Mouse (Mus musculus): Measurements from ENCODE around the gene Scg2. TPM values are rescaled to one million over a fixed set of nuclear protein-coding genes. Genes with fewer than 3 reads are reported as not detected.
A peak's percentile ranks its signal among the peaks of the same experiment; 100 is the strongest.

Scg2 gene
- not detected for total RNA-seq (2021)
- long read RNA-seq, experiment 1, result 0 reads
- long read RNA-seq, experiment 2, result 0 reads

DNA sequence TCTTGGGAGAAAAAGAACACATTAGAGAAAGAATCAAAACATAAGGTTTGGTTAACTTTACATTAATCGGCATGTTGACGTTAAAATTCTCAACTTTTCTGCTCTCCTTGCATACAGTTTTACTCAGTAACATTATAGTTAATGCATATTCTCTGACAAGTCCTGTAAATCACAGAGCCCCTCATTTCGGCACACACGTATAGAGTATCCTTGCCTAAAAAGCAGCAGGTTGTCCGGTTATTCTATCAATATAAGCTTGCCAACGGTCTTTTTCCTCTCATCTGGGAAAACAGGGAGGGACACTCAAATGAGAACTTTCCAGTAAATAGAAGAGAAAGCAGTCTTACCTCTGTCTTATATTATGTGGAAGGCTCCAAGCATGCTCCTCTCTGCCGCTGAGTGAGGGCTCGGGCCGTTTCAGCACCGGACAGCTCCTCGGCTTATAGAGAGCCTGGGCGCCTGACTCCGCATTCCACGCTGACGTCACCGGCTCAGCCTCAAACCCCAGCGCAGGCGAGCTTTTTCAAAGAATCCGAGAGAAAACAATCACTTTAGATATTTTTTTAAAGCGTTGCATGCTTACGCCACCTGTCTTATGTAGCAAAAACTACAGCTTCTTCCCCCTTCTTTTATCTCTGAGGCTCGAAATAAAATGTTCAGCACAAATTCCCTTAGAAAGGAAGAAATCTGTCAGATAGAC, at the start of gene Scg2:
TSS of gene Scg2 (minus strand) at position 512 of the 700 bp plus-strand sequence.
- DNase-seq (ENCODE audit: low spot score), result peak; percentile 16

DNA sequence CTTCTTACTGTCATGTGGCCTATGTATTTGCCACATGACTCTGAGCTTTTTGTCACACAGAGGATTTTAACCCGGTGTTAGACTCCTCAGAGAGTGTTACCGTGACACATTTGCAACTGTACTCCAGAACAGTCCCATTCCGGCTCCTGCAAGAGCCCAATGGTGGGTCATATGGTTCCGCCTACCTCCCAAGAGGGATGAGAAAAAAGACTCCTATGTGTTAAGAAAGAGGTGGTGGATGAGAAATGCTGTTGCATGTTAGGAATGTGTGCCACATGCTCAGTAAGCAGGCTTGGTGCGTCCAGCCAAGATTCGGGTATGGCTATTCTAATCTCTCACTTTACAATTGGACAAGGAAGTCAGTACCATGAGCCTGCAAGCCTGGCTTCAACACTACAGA, 45.6 kb upstream of the Scg2 start:
- DNase-seq (ENCODE audit: low spot score), result no peak

DNA sequence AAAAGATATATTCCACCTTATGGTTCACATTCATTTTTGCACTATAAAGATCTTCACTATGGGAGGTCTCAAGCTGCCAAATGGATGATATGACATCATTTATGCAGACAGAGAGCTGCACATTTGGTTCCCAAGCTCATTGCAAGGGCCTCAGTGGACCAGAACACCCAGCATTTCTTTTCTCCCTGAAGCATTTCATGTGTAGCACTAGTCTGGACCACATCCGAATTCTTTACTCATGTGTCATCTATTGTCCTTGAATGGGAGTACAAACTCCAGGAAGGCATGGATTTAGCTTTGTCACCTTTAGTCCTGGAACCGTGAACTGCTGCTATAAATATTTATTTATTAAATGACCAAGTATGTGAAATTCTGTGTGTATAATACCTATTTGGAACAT, 30.9 kb upstream of the Scg2 start:
- DNase-seq (ENCODE audit: low spot score), result no peak

DNA sequence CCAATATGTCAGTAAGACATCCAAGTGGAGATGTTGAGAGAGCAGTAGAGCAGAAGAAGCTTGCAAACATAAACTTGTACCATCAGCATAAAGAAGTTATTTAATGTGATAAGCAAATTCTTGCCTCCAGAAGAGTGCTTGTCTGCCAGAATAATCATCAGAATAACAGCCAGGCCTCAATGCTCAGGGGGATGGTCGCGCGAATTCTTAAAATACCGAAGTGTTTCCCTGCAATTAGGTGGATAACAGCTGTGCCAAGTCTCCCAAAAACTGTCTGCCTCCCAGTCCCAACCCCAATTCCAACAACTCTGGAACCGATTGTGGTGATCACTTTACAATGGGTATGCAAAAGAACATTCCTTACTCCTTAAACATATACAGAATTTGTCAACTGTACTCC, 30.0 kb upstream of the Scg2 start:
- no peak for DNase-seq (ENCODE audit: low spot score)

DNA sequence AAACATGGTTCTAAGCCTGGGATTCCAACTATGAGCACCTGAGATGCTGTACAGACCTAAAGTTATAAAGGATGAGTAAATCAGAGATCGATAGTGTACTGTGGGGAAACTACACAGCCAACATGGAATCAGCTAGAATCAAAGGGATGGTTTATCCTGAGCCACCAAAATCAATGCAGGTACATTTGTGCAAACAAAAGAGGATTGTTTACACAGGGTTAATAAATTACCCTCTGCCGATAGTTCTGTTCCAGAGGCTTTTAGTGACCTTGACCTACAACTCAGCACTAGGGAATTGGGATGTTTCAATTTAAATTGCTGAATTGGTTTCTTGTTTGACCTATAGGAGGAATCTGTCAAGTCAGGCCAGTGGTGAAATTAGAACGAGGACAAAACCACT, 26.7 kb upstream of the Scg2 start:
- DNase-seq (ENCODE audit: low spot score), result no peak

DNA sequence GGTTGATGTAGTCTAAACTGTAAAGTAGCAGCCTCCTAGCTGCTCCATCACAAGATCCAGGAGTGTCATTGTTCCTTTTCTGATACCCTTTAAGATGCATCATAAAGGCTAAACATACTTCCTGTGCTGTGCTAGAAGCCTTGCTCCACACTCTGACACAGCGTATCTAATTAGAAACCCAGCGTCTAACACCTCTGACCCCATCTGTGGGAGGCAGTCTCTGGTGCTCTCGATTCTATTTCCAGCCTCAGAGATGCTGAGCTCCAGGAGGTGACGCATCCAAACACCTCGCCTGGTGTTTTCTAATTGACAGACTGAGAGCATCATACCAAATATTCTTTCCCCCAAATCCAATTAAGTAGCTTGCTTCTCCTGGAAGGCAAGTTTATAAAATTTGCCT, 18.6 kb upstream of the Scg2 start:
- DNase-seq (ENCODE audit: low spot score), result no peak

DNA sequence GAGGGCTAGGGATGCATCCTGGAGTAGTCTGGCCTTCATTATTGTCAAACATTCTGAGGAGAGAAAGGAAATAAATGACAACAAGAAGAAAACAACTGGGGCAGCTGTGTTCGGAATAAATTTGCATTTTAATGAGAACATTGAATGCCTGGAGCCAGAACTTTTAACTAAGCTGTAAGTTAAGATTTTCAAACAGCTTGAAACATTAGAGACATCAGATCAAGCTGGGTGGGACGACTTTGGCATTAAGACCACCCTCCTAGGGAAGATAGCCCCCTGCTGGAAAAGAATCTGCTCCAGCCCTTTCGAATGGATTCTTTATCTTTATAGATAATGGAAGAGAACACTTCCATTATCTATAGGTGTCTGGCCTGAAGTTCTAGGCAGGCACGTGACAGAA, 14.2 kb upstream of the Scg2 start:
- DNase-seq (ENCODE audit: low spot score), result no peak

DNA sequence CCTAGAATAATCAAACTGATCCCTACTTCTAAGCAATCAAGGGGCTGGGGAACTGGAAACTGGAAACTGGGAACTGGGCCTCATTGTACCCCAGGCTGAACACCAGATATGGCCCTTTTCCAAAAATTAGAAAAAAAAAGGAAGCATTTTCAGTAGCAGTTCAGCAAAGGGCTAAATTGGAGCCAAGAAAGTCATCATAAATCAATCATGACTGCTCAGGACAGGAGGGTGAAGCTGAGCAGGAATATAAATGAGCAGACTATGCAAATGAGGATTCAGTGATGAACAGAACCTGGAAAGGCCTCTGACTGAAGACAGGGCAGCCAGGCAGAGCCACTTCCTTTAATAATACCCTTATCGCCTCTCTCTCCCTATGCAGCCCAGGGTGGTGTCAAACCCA, 12.4 kb upstream of the Scg2 start:
- DNase-seq (ENCODE audit: low spot score), result no peak

DNA sequence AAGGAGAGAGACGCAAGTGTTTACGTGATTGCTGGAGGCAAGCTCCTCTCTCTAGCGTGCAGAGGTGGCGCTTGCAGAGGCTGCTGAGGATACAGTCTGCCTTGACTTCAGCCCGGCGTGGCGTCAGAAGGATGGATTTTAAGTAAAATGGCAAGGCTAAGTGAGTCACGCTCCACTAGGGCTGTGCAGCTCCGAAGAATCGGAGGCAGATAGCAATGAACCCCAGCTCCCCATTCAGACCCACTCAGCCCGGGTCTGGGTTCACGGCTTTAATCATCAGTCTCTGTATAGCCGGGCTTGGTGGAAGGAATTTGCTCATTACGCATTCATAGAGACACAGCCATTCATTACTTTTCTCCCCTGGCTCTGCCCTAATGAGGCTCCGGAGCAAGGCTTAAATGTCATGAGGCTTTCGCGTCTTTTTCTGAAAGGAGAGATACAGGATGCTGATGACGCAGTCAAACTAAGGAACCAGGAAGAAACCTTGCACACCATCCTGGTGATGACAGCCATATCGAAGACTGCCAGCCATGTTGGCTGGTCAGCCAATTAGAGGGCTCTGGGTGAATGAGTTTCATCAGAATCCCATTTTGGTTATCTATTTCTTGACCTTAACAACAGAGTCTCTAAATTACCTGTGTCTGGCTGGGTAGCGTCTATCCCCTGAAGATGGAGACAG, 10.6 kb upstream of the Scg2 start:
- DNase-seq (ENCODE audit: low spot score), result no peak

DNA sequence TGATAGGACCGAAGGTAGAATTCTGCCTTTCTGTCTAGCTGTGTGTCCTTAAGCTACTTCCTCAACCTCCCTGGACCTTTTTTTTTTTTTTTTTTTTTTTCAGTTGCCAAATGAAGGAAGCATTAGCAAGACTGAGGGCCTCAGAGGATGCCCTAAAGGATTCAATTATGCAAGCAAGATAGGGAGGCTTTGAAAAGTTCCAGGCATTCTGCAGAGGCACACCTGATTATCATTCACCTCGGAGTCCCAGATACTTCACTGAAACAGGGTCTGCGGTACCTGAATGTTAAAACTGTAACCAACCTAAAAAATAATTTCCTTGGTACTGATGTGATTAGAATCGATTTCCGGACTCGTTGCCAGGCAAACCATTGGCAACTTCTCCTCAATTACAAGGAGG, 10.0 kb upstream of the Scg2 start:
- no peak for DNase-seq (ENCODE audit: low spot score)

DNA sequence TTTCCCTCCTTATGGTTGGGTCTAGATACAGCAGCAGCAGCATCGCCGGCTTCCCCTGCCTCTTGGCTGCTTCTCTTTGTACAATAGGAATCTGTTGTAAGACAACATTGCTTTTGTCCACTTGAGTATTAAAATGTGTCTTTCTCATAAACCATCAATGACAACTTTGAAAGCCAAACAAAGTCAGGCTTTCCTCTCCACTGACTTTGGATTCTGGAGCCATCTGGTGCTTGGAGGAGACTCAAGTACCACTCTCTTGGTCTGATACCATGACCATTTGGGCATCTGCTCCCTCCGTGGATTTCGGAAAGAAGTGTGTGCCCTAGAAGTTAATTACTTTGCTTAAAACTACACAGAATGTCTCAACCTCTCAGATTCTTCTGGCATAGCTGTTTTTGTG, 5.7 kb upstream of the Scg2 start:
- DNase-seq (ENCODE audit: low spot score), result no peak

DNA sequence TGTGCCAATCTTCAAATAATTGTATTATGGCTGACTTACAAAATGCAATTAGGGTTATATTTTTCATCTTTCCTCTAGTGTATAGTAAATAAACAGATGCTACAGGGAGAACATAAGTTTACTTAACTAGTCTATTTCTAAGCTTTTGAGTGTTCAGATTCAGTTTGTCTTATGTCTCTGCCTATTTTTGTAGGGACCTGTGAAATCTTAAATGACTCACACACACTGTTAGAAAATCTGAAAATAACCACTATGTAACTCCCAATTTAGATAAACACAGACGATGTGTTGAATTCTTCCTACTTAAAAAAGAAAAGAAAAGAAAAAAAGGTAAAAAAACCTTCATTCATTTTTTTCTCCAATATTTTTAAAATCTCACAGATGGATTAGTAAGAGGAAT, 2.2 kb downstream of the Scg2 start:
- no peak for DNase-seq (ENCODE audit: low spot score)

DNA sequence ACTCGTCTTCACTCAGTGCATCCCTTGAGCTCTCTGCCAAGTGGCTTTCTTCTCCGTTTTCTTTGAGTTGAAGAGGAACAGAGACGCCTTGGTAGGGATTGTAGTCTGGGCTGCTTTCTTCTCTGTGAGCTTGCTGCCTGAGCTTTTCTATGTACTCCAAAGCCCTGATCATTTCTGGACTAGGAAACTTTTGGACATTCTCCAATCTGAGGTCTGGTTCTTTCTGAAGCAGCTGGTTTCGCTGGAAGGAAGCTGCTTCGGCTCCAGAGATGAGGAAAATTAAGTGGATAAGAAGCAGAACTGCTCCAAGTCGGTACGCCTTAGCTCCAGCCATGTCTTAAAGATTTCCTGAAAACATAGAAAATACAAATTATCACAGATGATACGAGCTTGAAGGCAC, 3.2 kb downstream of the Scg2 start:
- no peak for DNase-seq (ENCODE audit: low spot score)

DNA sequence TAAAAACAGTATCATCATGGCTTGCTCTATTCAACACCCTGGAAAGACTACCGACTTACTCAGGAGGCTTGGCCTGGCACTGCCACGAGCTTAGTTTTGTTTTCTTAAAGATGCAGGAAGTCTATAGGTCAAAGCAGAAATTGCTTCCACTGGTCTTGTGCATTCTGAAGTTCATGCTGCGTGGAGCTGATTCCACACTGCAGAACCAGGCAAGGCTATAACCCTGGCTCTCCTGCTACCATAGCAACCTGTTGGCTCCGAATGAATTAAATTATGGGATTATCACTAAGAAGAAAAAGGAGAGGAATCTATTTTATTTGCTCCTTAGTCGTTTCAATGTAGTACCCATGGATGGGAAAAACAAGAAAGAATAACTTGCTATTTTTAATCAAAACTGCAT, 10.9 kb downstream of the Scg2 start:
- no peak for DNase-seq (ENCODE audit: low spot score)

DNA sequence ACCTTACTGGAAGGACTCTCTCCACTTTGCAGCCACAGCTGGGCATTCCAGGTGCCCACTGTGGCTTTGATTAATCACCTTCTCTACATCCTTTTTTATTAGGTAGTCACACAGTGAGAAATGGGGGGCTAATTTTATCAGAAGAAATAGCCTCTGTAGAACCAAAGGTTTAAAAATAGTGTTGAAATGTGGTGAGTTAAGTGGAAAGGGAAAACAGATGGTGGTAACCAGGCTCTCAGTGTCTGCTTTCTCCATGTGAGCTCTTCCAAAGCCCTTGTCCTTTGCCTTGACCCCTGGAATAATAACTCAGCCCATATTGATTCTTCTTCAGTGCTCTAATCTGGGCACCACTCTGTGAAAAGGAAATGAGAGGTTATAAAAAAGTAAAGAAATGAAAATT, 24.4 kb downstream of the Scg2 start:
- no peak for DNase-seq (ENCODE audit: low spot score)

DNA sequence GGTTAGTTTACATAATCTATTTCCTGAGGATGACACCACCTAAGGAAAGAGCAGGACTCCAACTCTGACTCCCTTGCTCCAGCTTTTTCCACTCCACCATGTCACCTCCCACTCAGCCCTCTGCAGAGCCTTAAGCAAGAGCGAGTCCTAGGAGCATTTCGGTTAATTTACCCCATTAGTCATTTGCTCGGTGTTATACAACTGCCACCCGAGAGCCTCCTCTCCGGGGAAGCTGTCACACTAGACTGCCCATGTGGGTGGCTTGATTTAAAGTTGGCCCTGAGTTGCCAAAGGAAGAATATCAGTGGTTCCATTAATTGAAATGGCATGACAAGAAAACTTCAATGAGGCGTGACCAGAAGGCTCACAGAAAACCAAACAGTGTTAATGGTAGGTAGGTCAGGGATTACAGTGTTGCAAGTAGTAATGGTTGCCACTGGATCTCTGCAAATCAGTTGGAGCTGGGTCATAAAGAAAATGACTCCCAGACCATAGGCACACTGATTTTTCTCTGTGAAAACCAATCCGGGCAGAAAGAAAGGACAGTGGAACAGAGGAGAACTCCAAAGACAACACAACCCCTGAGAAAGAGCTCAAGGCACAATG, 33.5 kb downstream of the Scg2 start:
- no peak for DNase-seq (ENCODE audit: low spot score)

DNA sequence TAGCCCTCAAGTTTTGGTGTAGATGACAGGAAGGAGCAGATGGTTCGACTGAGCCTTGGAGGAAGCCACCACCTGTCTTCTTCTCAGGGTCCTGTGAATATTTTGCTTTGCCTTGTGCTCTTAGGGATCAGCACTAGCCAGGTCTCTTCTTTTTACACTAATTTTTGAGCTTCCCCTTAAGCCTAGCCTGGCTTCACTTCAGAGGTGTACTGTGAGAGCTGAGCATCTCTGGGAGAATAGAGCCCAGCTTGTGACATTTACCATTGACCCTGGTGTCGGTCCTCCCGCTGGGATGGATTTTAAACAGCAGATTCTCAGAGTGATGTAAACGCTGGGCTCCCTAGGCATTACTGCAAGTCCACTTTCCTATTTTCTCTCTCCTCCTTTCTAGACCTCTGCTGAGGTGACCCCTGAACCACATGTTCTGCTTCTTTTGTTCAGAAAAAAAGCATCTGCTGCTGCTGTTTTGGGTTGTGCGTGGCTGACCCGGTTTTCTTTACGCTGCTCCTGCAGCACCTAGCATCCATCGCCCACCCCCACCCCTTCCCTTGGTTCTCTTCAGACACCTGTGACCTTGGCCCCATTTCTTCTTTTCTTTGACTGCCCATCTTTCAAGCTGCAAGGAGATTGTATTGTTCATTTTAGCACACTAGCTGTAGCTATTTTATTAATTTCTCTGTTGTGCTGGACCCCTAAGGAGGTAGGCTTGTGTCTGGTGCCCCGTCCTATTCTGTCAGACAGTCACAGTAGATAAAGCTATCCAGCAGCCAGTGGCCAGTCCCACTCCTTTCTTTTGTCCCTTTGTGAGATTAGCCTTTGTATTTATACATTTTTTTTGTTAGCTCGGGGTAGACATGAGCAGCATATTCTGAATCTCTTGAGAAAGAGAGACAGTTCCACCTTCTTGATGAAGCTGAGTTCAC, 38.6 kb downstream of the Scg2 start:
- DNase-seq (ENCODE audit: low spot score), result no peak

DNA sequence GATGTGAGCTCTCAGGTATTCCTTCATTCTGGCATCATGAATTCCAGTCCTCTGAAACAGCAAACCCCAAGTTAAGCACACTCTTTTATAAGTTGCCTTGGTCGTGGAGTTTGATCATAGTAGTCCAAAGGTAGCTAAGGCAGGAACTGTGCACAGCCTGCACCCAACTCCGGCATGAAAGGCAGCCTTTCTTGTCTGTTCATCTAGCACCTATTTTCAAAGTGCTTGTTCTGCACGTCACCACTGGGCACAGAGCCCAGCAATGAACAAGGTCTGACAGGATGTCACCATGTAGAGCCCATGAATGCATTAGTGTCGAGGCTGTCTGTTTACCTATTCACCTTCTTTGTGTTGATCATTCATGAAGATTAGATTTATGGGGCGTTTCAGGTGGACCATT, 39.6 kb downstream of the Scg2 start:
- no peak for DNase-seq (ENCODE audit: low spot score)
